Mouse (Mus musculus): ENCODE measurements at regions not wholly inside any gene's neighbourhood (a gene's known extent, or its start where the extent isn't known, plus 50 kb on each side); places are given as distances from the start of the nearest gene placed in this dataset.

DNA sequence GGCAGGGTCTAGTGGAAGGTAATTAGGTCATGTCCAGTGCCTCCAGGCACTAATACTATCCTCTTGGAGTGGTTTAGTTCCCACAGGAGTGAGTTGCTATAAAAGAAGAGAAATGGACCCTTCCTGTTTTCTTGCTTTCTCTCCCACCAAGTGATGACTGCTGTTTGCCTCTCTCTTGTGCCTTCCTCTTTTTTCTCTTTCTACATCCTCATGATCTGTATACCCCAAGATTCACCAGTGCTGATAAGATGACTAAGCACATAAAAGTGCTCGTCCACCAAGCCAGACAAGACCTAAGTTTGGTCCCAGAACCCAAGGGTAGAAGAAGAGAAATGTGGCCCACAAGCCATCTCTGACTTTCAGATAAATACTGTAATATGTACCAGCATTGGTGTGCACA, 265.7 kb downstream of the Sox4 start:
- Histone ChIP-seq H3K9me3 (ENCODE audit: low read length) (no peaks in the 10 kb centered on the region), H3K4me2 (ENCODE audit: low read depth, low read length) (no peak overlapping the region), H3K4me1 (ENCODE audit: insufficient read depth) (no peaks in the 10 kb centered on the region; the same call in 1 of the 2 replicates), H3K27ac (ENCODE audit: low read depth) (no peak overlapping the region), H3K36me3 (replicated peaks; ENCODE audit: insufficient read depth, low read length) (no peaks in the 10 kb centered on the region), H3K27me3 (ENCODE audit: insufficient read depth, low read length) (no peaks in the 10 kb centered on the region), H3K9ac (replicated peaks) (no peak overlapping the region), H3K4me3 (ENCODE audit: low read depth, low read length) (no peak overlapping the region)
- 26% methylated on average over 1 of the region's 1 CpGs for WGBS (ENCODE audit: insufficient replicate concordance)
- no peak for TF ChIP-seq EP300 (IDR thresholded peaks at IDR 0.05; ENCODE audit: low read depth)
- no peak for TF ChIP-seq CTCF (IDR thresholded peaks at IDR 0.05; ENCODE audit: low read depth)
- DNase-seq = no peak
- ATAC-seq = no peak

DNA sequence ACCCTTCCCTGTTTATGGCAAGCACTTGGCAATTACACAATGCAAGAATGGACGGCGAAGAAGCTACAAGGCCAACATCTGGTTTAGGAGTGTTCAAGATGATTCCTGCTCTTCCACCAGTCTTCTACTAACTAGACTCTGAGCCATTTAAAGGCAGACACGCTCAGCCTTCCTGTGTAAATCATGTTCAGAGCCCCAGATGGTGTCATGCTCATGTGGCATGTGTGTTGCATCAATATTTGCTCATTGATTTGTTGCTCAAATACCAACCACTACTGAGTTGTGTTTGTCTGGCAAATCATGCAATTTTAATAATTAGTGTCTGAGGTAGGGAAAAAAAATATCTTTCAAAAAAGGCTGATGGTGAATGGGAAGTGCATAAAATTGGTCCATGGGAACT, 269.2 kb downstream of the Sox4 start:
- 81% methylated on average over 3 of the region's 3 CpGs for WGBS (ENCODE audit: insufficient replicate concordance)
- Histone ChIP-seq H3K36me3 (replicated peaks; ENCODE audit: insufficient read depth, low read length) (no peaks in the 10 kb centered on the region), H3K4me3 (ENCODE audit: low read depth, low read length) (no peak overlapping the region), H3K4me2 (ENCODE audit: low read depth, low read length) (no peak overlapping the region), H3K27ac (ENCODE audit: low read depth) (no peak overlapping the region), H3K27me3 (ENCODE audit: insufficient read depth, low read length) (no peaks in the 10 kb centered on the region), H3K9ac (replicated peaks) (no peak overlapping the region), H3K4me1 (ENCODE audit: insufficient read depth) (no peaks in the 10 kb centered on the region; the same call in 1 of the 2 replicates), H3K9me3 (ENCODE audit: low read length) (no peaks in the 10 kb centered on the region)
- TF ChIP-seq EP300 (IDR thresholded peaks at IDR 0.05; ENCODE audit: low read depth) (no peak), CTCF (IDR thresholded peaks at IDR 0.05; ENCODE audit: low read depth) (no peak)
- DNase-seq (no peak), ATAC-seq (peak; percentile 82)

DNA sequence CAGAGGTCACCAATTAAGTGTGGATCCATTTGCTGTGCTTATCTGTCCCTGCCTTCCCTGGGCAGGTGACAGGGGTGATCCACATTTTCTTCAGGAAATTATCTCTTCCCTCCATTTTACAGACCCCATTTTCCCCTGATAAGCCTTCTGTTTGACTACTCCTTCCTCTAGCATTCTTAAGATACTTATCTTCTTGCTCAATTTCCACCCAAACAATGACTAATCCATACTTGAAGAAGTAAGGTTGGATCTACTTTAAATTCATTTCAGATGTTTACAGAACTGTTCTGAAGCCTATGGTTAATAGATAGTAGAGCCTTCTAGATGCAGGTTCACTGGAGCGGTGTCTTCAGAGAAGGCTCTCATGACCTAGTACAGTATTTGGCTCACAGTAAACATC, 273.2 kb downstream of the Sox4 start:
- Histone ChIP-seq H3K4me2 (ENCODE audit: low read depth, low read length) (no peak overlapping the region), H3K4me1 (ENCODE audit: insufficient read depth) (no peaks in the 10 kb centered on the region), H3K9ac (replicated peaks) (no peak overlapping the region), H3K4me3 (ENCODE audit: low read depth, low read length) (no peak overlapping the region), H3K36me3 (replicated peaks; ENCODE audit: insufficient read depth, low read length) (no peaks in the 10 kb centered on the region), H3K9me3 (ENCODE audit: low read length) (no peaks in the 10 kb centered on the region), H3K27ac (ENCODE audit: low read depth) (no peak overlapping the region), H3K27me3 (ENCODE audit: insufficient read depth, low read length) (no peaks in the 10 kb centered on the region)
- DNase-seq (no peak), ATAC-seq (no peak)
- 92% methylated on average over 1 of the region's 1 CpGs for WGBS (ENCODE audit: insufficient replicate concordance)
- TF ChIP-seq EP300 (IDR thresholded peaks at IDR 0.05; ENCODE audit: low read depth) (no peak), CTCF (IDR thresholded peaks at IDR 0.05; ENCODE audit: low read depth) (no peak)

DNA sequence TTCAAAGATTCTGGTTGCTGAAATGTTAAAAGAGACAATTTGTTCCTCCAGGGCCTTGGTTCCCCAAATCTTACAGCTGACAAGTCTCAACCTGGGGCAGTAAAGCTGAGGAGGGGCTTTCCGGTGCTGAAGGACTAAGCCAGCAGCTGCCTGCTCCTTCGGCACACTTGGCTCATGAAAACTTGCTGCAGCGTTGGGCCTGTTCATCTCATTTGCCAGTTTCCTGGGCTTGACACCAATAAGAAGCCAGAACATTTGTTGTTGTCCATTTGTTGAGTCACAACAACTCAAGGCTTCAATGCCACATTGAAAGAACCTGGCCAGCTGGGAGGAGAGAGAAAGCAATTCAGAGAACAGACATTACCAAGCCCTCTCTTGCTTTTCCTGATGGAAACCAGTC, 279.9 kb downstream of the Sox4 start:
- Histone ChIP-seq H3K4me2 (ENCODE audit: low read depth, low read length) (no peak overlapping the region), H3K27ac (ENCODE audit: low read depth) (no peak overlapping the region), H3K9me3 (ENCODE audit: low read length) (no peaks in the 10 kb centered on the region)

GRCm38 (mm10) chr13:28671543-28671942, 282.0 kb downstream of the Sox4 start:
- 70% methylated on average over 11 of the region's 11 CpGs for WGBS (ENCODE audit: insufficient replicate concordance)
- H3K4me3 ChIP-seq (ENCODE audit: low read depth, low read length) = no peak overlapping the region
- DNase-seq = no peak

More for the DNA sequence above, 279.9 kb downstream of the Sox4 start:
- Histone ChIP-seq H3K4me3 (ENCODE audit: low read depth, low read length) (no peak overlapping the region), H3K36me3 (replicated peaks; ENCODE audit: insufficient read depth, low read length) (no peaks in the 10 kb centered on the region), H3K9ac (replicated peaks) (no peak overlapping the region), H3K4me1 (ENCODE audit: insufficient read depth) (peaks cover 7% of the 10 kb centered on the region), H3K27me3 (ENCODE audit: insufficient read depth, low read length) (no peaks in the 10 kb centered on the region)
- 79% methylated on average over 3 of the region's 3 CpGs for WGBS (ENCODE audit: insufficient replicate concordance)
- TF ChIP-seq CTCF (IDR thresholded peaks at IDR 0.05; ENCODE audit: low read depth) (no peak), EP300 (IDR thresholded peaks at IDR 0.05; ENCODE audit: low read depth) (no peak)
- no peak for ATAC-seq
- DNase-seq = no peak

GRCm38 (mm10) chr13:28669832-28670585, 283.5 kb downstream of the Sox4 start:
- no peak overlapping the region for H3K4me2 ChIP-seq (ENCODE audit: low read depth, low read length)
- TF ChIP-seq CTCF (IDR thresholded peaks at IDR 0.05; ENCODE audit: low read depth) = no peak
- TF ChIP-seq EP300 (IDR thresholded peaks at IDR 0.05; ENCODE audit: low read depth) = 0 out of 2 replicates have a peak, but pooled peaks have one; percentile 35
- 57% methylated on average over 4 of the region's 4 CpGs for WGBS (ENCODE audit: insufficient replicate concordance)
- no peaks in the 10 kb centered on the region for H3K9me3 ChIP-seq (ENCODE audit: low read length)
- no peak overlapping the region for H3K4me3 ChIP-seq (ENCODE audit: low read depth, low read length)
- H3K36me3 ChIP-seq (replicated peaks; ENCODE audit: insufficient read depth, low read length) = no peaks in the 10 kb centered on the region
- DNase-seq (no peak), ATAC-seq (peak; percentile 19; the same call in 1 of the 2 replicates)
- H3K27ac ChIP-seq (ENCODE audit: low read depth) = no peak overlapping the region
- no peak overlapping the region for H3K9ac ChIP-seq (replicated peaks)
- H3K27me3 ChIP-seq (ENCODE audit: insufficient read depth, low read length) = no peaks in the 10 kb centered on the region
- peaks cover 7% of the 10 kb centered on the region for H3K4me1 ChIP-seq (ENCODE audit: insufficient read depth)

More at GRCm38 (mm10) chr13:28671543-28671942, 282.0 kb downstream of the Sox4 start:
- TF ChIP-seq EP300 (IDR thresholded peaks at IDR 0.05; ENCODE audit: low read depth) (no peak), CTCF (IDR thresholded peaks at IDR 0.05; ENCODE audit: low read depth) (no peak)
- H3K4me1 ChIP-seq (ENCODE audit: insufficient read depth) = peaks cover 7% of the 10 kb centered on the region
- no peaks in the 10 kb centered on the region for H3K27me3 ChIP-seq (ENCODE audit: insufficient read depth, low read length)
- ATAC-seq = no peak
- no peaks in the 10 kb centered on the region for H3K9me3 ChIP-seq (ENCODE audit: low read length)
- no peak overlapping the region for H3K27ac ChIP-seq (ENCODE audit: low read depth)
- H3K4me2 ChIP-seq (ENCODE audit: low read depth, low read length) = no peak overlapping the region
- no peaks in the 10 kb centered on the region for H3K36me3 ChIP-seq (replicated peaks; ENCODE audit: insufficient read depth, low read length)
- no peak overlapping the region for H3K9ac ChIP-seq (replicated peaks)
